Mouse (Mus musculus): ENCODE data around the gene Rad51b. TPM values are rescaled to one million over a fixed set of nuclear protein-coding genes. Genes with fewer than 3 reads are reported as not detected.

Gene Rad51b
- polyA plus RNA-seq, 1 experiment from 2014 or later = 8.0 TPM

DNA sequence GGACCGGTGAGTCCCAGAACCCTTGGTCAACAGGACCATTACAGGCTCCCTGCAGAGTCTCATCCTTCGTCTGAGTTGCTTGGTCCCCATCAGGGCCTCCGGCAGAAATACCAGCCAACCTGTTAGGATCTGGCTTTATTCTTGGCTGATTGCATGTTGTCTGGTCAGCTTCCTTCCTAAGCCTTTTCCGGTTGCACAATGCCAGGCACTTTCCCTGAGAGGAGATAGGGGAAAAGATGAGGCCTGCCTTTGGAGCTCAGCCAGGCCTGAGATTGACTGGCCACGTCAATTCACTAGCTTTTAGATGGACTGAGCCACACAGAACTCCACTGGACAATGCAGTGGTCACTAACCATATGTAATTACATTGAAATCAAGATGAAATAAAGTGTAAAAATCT is 552.9 kb downstream of the Rad51b start:
- WGBS = 80% methylated on average over 5 of the region's 5 CpGs
- Histone ChIP-seq H3K4me2 (ENCODE audit: low read depth, low read length, severe bottlenecking) (no peak overlapping the region), H3K4me3 (ENCODE audit: low read depth, low read length) (no peak overlapping the region), H3K9ac (ENCODE audit: low read length) (no peak overlapping the region), H3K27ac (ENCODE audit: low read depth, low read length) (no peak overlapping the region), H3K27me3 (ENCODE audit: control insufficient read depth, insufficient read depth, low read length) (no peaks in the 10 kb centered on the region), H3K9me3 (ENCODE audit: control insufficient read depth, low read length) (no peaks in the 10 kb centered on the region), H3K4me1 (replicated peaks; ENCODE audit: control insufficient read depth, insufficient read depth, low read length) (peaks cover 22% of the 10 kb centered on the region), H3K36me3 (ENCODE audit: control insufficient read depth, insufficient read depth, low read length) (no peaks in the 10 kb centered on the region)
- peak; percentile 31 for DNase-seq (ENCODE audit: low spot score)
- no peak for ATAC-seq (replicated peaks; ENCODE audit: low FRiP score)

- ATAC-seq (replicated peaks; ENCODE audit: low FRiP score) = no peak
- WGBS = 90% methylated on average over 8 of the region's 8 CpGs
- Histone ChIP-seq H3K36me3 (ENCODE audit: control insufficient read depth, insufficient read depth, low read length) (no peaks in the 10 kb centered on the region), H3K4me2 (ENCODE audit: low read depth, low read length, severe bottlenecking) (no peak overlapping the region), H3K4me3 (ENCODE audit: low read depth, low read length) (no peak overlapping the region), H3K9me3 (ENCODE audit: control insufficient read depth, low read length) (no peaks in the 10 kb centered on the region), H3K9ac (ENCODE audit: low read length) (no peak overlapping the region), H3K27me3 (ENCODE audit: control insufficient read depth, insufficient read depth, low read length) (no peaks in the 10 kb centered on the region), H3K4me1 (replicated peaks; ENCODE audit: control insufficient read depth, insufficient read depth, low read length) (peaks cover 9% of the 10 kb centered on the region), H3K27ac (ENCODE audit: low read depth, low read length) (no peak overlapping the region)
- peak; percentile 43 for DNase-seq (ENCODE audit: low spot score)
These were observed 554.8 kb downstream of the Rad51b start for GRCm38 (mm10) chr12:79851898-79852297.

GRCm38 (mm10) chr12:79852606-79853005 is 555.5 kb downstream of the Rad51b start:
- 98% methylated on average over 4 of the region's 4 CpGs for WGBS
- H3K27me3 ChIP-seq (ENCODE audit: control insufficient read depth, insufficient read depth, low read length) = no peaks in the 10 kb centered on the region
- peaks cover 3% of the 10 kb centered on the region; the same call in 1 of the 2 replicates for H3K4me1 ChIP-seq (replicated peaks; ENCODE audit: control insufficient read depth, insufficient read depth, low read length)
- no peaks in the 10 kb centered on the region for H3K36me3 ChIP-seq (ENCODE audit: control insufficient read depth, insufficient read depth, low read length)
- no peak for DNase-seq (ENCODE audit: low spot score)
- H3K9ac ChIP-seq (ENCODE audit: low read length) = no peak overlapping the region
- no peak overlapping the region for H3K4me3 ChIP-seq (ENCODE audit: low read depth, low read length)
- H3K9me3 ChIP-seq (ENCODE audit: control insufficient read depth, low read length) = no peaks in the 10 kb centered on the region
- no peak overlapping the region for H3K4me2 ChIP-seq (ENCODE audit: low read depth, low read length, severe bottlenecking)
- no peak overlapping the region for H3K27ac ChIP-seq (ENCODE audit: low read depth, low read length)
- no peak for ATAC-seq (replicated peaks; ENCODE audit: low FRiP score)

GRCm38 (mm10) chr12:79853901-79854490 is 556.9 kb downstream of the Rad51b start:
- Histone ChIP-seq H3K4me2 (ENCODE audit: low read depth, low read length, severe bottlenecking) (no peak overlapping the region), H3K4me3 (ENCODE audit: low read depth, low read length) (no peak overlapping the region), H3K36me3 (ENCODE audit: control insufficient read depth, insufficient read depth, low read length) (no peaks in the 10 kb centered on the region), H3K9me3 (ENCODE audit: control insufficient read depth, low read length) (no peaks in the 10 kb centered on the region), H3K4me1 (replicated peaks; ENCODE audit: control insufficient read depth, insufficient read depth, low read length) (peaks cover 2% of the 10 kb centered on the region; the same call in 1 of the 2 replicates), H3K9ac (ENCODE audit: low read length) (no peak overlapping the region), H3K27me3 (ENCODE audit: control insufficient read depth, insufficient read depth, low read length) (no peaks in the 10 kb centered on the region), H3K27ac (ENCODE audit: low read depth, low read length) (no peak overlapping the region)
- WGBS = 85% methylated on average over 5 of the region's 5 CpGs
- DNase-seq (ENCODE audit: low spot score) (no peak), ATAC-seq (replicated peaks; ENCODE audit: low FRiP score) (no peak)

DNA sequence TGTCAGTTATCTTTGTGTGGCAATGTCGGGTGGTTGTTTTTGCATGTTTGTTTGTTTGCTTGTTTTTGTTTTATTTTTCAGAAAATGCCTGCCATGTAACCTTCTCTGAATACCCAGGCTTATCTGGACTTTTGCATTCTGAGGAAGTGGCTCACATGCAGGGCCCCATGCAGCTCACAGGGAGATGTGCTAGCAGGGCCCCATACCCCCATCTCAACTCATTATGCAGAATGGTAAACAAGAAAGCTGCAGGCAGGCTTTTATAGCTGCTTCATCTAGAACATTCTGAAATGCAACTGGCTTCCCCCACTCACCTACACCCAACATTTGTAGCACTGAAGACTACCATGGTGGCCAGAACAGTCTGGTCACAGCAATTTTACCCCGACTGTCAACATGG is 557.4 kb downstream of the Rad51b start:
- peak; percentile 28 for DNase-seq (ENCODE audit: low spot score)
- H3K9ac ChIP-seq (ENCODE audit: low read length) = no peak overlapping the region
- H3K9me3 ChIP-seq (ENCODE audit: control insufficient read depth, low read length) = no peaks in the 10 kb centered on the region
- 92% methylated on average over 2 of the region's 2 CpGs for WGBS
- H3K4me1 ChIP-seq (replicated peaks; ENCODE audit: control insufficient read depth, insufficient read depth, low read length) = peaks cover 2% of the 10 kb centered on the region
- H3K27me3 ChIP-seq (ENCODE audit: control insufficient read depth, insufficient read depth, low read length) = no peaks in the 10 kb centered on the region
- no peak overlapping the region for H3K27ac ChIP-seq (ENCODE audit: low read depth, low read length)
- H3K4me3 ChIP-seq (ENCODE audit: low read depth, low read length) = no peak overlapping the region
- no peak overlapping the region for H3K4me2 ChIP-seq (ENCODE audit: low read depth, low read length, severe bottlenecking)
- no peaks in the 10 kb centered on the region for H3K36me3 ChIP-seq (ENCODE audit: control insufficient read depth, insufficient read depth, low read length)
- ATAC-seq (replicated peaks; ENCODE audit: low FRiP score) = no peak

DNA sequence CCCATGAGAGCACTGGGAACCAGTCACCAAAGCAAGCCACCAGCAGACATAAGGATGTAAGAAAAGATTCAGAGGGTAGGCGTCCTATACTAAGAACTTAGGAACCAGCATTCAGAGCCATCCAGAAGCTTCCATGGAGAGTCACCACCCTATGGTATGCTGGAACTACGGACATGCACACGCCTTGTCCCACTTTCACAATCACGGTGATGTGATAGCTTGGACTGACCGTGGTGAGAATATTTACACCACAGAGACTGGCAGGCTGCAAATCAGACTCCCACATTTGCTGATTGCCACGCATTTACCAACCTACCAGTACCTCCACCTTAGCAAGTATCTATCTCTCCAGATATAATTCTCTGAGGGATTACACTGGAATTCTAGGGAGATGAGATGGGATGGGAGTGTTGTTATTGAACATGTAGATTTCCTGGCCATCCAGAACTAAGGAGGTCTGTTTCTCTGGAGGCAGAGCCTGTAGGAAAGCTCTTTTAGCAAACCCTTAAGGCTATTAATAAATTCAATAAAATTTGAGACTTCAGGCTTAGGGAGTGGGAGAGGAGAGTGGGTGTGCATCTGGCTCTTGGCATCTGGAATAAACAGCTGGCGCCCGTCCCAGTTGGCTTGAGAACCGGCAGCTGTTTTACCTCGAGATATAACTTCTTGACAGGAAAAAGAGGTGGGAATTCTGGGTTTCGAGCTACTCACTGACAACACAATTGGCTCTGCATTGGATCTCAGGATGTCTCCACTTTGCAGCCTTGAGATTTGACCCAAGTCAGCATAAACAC is 559.2 kb downstream of the Rad51b start:
- ATAC-seq (replicated peaks; ENCODE audit: low FRiP score) (no peak), DNase-seq (ENCODE audit: low spot score) (peak; percentile 37)
- Histone ChIP-seq H3K9me3 (ENCODE audit: control insufficient read depth, low read length) (no peaks in the 10 kb centered on the region), H3K27ac (ENCODE audit: low read depth, low read length) (no peak overlapping the region), H3K27me3 (ENCODE audit: control insufficient read depth, insufficient read depth, low read length) (no peaks in the 10 kb centered on the region), H3K4me1 (replicated peaks; ENCODE audit: control insufficient read depth, insufficient read depth, low read length) (peaks cover 13% of the 10 kb centered on the region), H3K36me3 (ENCODE audit: control insufficient read depth, insufficient read depth, low read length) (no peaks in the 10 kb centered on the region), H3K4me3 (ENCODE audit: low read depth, low read length) (no peak overlapping the region), H3K4me2 (ENCODE audit: low read depth, low read length, severe bottlenecking) (no peak overlapping the region), H3K9ac (ENCODE audit: low read length) (no peak overlapping the region)
- WGBS = 94% methylated on average over 11 of the region's 11 CpGs

- Histone ChIP-seq H3K4me2 (ENCODE audit: low read depth, low read length, severe bottlenecking) (no peak overlapping the region), H3K27ac (ENCODE audit: low read depth, low read length) (no peak overlapping the region), H3K36me3 (ENCODE audit: control insufficient read depth, insufficient read depth, low read length) (no peaks in the 10 kb centered on the region), H3K27me3 (ENCODE audit: control insufficient read depth, insufficient read depth, low read length) (no peaks in the 10 kb centered on the region), H3K4me1 (replicated peaks; ENCODE audit: control insufficient read depth, insufficient read depth, low read length) (peaks cover 13% of the 10 kb centered on the region), H3K9me3 (ENCODE audit: control insufficient read depth, low read length) (no peaks in the 10 kb centered on the region), H3K9ac (ENCODE audit: low read length) (no peak overlapping the region), H3K4me3 (ENCODE audit: low read depth, low read length) (no peak overlapping the region)
- DNase-seq (ENCODE audit: low spot score) (no peak), ATAC-seq (replicated peaks; ENCODE audit: low FRiP score) (no peak)
- 77% methylated on average over 6 of the region's 6 CpGs for WGBS
These were observed 560.6 kb downstream of the Rad51b start for GRCm38 (mm10) chr12:79857704-79858103.

- Histone ChIP-seq H3K27me3 (ENCODE audit: control insufficient read depth, insufficient read depth, low read length) (no peaks in the 10 kb centered on the region), H3K4me1 (replicated peaks; ENCODE audit: control insufficient read depth, insufficient read depth, low read length) (peaks cover 13% of the 10 kb centered on the region), H3K36me3 (ENCODE audit: control insufficient read depth, insufficient read depth, low read length) (no peaks in the 10 kb centered on the region), H3K9me3 (ENCODE audit: control insufficient read depth, low read length) (no peaks in the 10 kb centered on the region), H3K4me2 (ENCODE audit: low read depth, low read length, severe bottlenecking) (no peak overlapping the region), H3K27ac (ENCODE audit: low read depth, low read length) (no peak overlapping the region; the same call in 1 of the 2 replicates), H3K4me3 (ENCODE audit: low read depth, low read length) (no peak overlapping the region), H3K9ac (ENCODE audit: low read length) (no peak overlapping the region)
- DNase-seq (ENCODE audit: low spot score) (peak; percentile 41), ATAC-seq (replicated peaks; ENCODE audit: low FRiP score) (no peak)
- 70% methylated on average over 11 of the region's 11 CpGs for WGBS
These were observed 561.3 kb downstream of the Rad51b start for GRCm38 (mm10) chr12:79858336-79858735.
